Mouse (Mus musculus): Measurements from ENCODE around the gene Kif23.

Kif23 gene

DNA sequence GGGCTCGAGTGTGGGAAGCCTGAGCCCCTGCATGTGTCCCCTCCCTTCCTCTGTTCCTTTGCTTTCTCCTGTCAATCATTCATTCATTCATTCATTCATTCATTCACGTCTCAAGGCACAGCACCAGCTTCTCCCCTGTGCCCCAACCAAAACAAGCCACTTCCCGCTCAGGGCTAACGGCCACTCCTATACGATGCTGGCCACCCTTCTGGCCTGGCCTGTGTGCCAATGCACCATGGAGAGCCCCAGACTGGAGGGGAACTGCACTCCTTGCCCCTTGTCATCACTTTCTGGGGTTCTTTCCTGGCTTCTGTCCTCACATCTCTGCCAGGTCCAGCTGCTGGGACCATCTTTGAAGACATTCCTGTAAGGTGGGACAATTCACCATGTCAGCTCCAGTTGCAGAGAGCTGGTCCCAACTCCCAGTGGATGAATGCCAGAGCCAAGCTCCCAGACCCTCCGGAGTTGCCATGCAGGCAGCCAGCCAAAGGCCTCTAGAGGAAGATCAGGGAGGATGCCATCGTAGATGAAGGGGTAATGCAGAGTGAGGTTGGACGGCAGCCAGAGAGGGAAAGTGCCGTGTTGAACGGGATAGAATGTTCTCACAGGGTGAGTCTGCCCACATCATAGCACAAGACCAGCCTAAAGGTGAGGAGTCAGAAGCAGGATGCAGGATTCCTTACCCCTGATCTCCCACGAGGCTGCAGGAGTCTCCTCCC is 58.8 kb downstream of the Kif23 start:
- TF ChIP-seq POU5F1 (IDR thresholded peaks at IDR 0.05; ENCODE audit: borderline replicate concordance, low read length) (no peak), NANOG (IDR thresholded peaks at IDR 0.05; ENCODE audit: borderline replicate concordance, low read length) (no peak), CTCF (conservative IDR thresholded peaks at IDR 0.05; ENCODE audit: low read length) (no peak)
- Histone ChIP-seq H3K9me3 (ENCODE audit: low read length) (no peaks in the 10 kb centered on the region), H3K36me3 (ENCODE audit: insufficient read depth, low read length) (no peaks in the 10 kb centered on the region), H3K4me3 (replicated peaks; ENCODE audit: low read length) (no peak overlapping the region), H3K27me3 (ENCODE audit: insufficient read depth, low read length) (peaks cover 3% of the 10 kb centered on the region; the same call in 1 of the 2 replicates), H3K4me1 (replicated peaks; ENCODE audit: low read depth, low read length) (no peaks in the 10 kb centered on the region)

GRCm38 (mm10) chr9:61885964-61886363 is 60.6 kb downstream of the Kif23 start:
- Histone ChIP-seq H3K4me1 (replicated peaks; ENCODE audit: low read depth, low read length) (no peaks in the 10 kb centered on the region), H3K36me3 (ENCODE audit: insufficient read depth, low read length) (no peaks in the 10 kb centered on the region), H3K27me3 (ENCODE audit: insufficient read depth, low read length) (peaks cover 3% of the 10 kb centered on the region; the same call in 1 of the 2 replicates), H3K9me3 (ENCODE audit: low read length) (no peaks in the 10 kb centered on the region), H3K4me3 (replicated peaks; ENCODE audit: low read length) (no peak overlapping the region)
- TF ChIP-seq POU5F1 (IDR thresholded peaks at IDR 0.05; ENCODE audit: borderline replicate concordance, low read length) (no peak), NANOG (IDR thresholded peaks at IDR 0.05; ENCODE audit: borderline replicate concordance, low read length) (no peak), CTCF (conservative IDR thresholded peaks at IDR 0.05; ENCODE audit: low read length) (no peak)

DNA sequence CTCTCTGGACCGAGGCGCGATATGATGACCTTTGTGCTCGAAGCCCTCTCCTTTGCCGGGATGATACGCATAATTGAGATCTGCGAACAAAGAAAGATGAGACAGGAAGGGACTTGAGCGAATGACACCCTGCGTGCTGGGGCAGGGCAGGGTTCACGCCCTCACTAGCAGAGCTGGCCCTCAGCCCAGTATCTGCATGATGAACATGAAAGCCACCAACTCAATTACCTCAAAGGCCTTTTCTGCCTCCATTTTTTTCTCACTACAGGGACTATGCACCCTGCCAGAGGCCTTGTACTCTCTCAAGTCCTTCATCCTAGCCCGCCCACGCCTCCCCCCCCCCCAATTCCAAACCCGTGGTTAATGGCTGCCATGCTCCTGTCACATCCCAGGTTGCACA is 61.6 kb downstream of the Kif23 start:
- no peak overlapping the region for H3K4me3 ChIP-seq (replicated peaks; ENCODE audit: low read length)
- H3K4me1 ChIP-seq (replicated peaks; ENCODE audit: low read depth, low read length) = no peaks in the 10 kb centered on the region
- TF ChIP-seq CTCF (conservative IDR thresholded peaks at IDR 0.05; ENCODE audit: low read length) = no peak
- TF ChIP-seq NANOG (IDR thresholded peaks at IDR 0.05; ENCODE audit: borderline replicate concordance, low read length) = no peak
- TF ChIP-seq POU5F1 (IDR thresholded peaks at IDR 0.05; ENCODE audit: borderline replicate concordance, low read length) = no peak
- H3K27me3 ChIP-seq (ENCODE audit: insufficient read depth, low read length) = peaks cover 3% of the 10 kb centered on the region; the same call in 1 of the 2 replicates
- no peaks in the 10 kb centered on the region for H3K9me3 ChIP-seq (ENCODE audit: low read length)
- no peaks in the 10 kb centered on the region for H3K36me3 ChIP-seq (ENCODE audit: insufficient read depth, low read length)

GRCm38 (mm10) chr9:61884375-61884774 is 62.2 kb downstream of the Kif23 start:
- Histone ChIP-seq H3K9me3 (ENCODE audit: low read length) (no peaks in the 10 kb centered on the region), H3K4me3 (replicated peaks; ENCODE audit: low read length) (no peak overlapping the region), H3K36me3 (ENCODE audit: insufficient read depth, low read length) (no peaks in the 10 kb centered on the region), H3K4me1 (replicated peaks; ENCODE audit: low read depth, low read length) (no peaks in the 10 kb centered on the region), H3K27me3 (ENCODE audit: insufficient read depth, low read length) (peaks cover 3% of the 10 kb centered on the region; the same call in 1 of the 2 replicates)
- TF ChIP-seq CTCF (conservative IDR thresholded peaks at IDR 0.05; ENCODE audit: low read length) (no peak), NANOG (IDR thresholded peaks at IDR 0.05; ENCODE audit: borderline replicate concordance, low read length) (no peak), POU5F1 (IDR thresholded peaks at IDR 0.05; ENCODE audit: borderline replicate concordance, low read length) (no peak)

DNA sequence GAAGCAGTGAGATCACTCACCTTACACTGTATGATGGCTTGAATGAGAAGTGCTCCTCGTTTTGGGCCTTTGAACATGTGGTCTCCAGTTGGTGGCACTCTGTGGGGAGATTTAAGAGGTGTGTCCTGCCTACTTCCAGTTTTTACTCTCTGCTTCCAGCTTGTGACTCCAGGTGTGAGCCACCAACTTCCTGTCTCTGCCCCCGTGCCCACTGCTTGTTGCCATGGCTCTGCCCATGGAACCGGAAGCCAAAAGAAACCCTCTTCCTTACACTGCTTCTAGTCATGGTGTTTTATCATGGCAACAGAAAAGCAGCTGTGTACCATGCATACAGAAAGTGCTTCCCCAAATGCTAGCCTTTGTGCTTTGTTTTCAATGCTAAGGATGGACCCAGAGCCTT is 64.4 kb downstream of the Kif23 start:
- TF ChIP-seq CTCF (conservative IDR thresholded peaks at IDR 0.05; ENCODE audit: low read length) (no peak), NANOG (IDR thresholded peaks at IDR 0.05; ENCODE audit: borderline replicate concordance, low read length) (no peak), POU5F1 (IDR thresholded peaks at IDR 0.05; ENCODE audit: borderline replicate concordance, low read length) (no peak)
- H3K4me1 ChIP-seq (replicated peaks; ENCODE audit: low read depth, low read length) = peaks cover 18% of the 10 kb centered on the region
- peaks cover 5% of the 10 kb centered on the region; the same call in 1 of the 2 replicates for H3K27me3 ChIP-seq (ENCODE audit: insufficient read depth, low read length)
- no peaks in the 10 kb centered on the region for H3K36me3 ChIP-seq (ENCODE audit: insufficient read depth, low read length)
- no peaks in the 10 kb centered on the region for H3K9me3 ChIP-seq (ENCODE audit: low read length)
- no peak overlapping the region for H3K4me3 ChIP-seq (replicated peaks; ENCODE audit: low read length)

DNA sequence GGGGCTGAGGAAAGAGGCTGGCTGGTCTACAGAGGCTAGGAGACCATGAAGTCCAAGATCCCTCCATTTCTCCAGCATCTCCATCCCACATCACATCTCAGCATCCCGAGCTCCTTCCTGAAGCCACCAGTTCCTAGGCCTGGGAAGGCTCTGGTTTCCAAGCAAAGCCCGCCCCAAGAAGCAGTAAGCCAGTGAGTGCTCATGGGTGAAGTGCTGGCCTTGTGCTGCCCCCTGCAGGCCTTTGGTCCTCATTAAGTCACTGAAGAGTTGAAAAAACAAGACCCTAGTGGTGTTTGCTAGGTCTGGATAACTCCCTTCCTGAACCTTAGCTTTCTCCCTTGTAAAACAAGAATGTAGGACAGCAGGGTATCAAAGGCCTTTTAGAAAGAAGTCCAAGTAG is 67.7 kb downstream of the Kif23 start:
- H3K9me3 ChIP-seq (ENCODE audit: low read length) = no peaks in the 10 kb centered on the region
- peaks cover 14% of the 10 kb centered on the region; the same call in 1 of the 2 replicates for H3K27me3 ChIP-seq (ENCODE audit: insufficient read depth, low read length)
- H3K4me3 ChIP-seq (replicated peaks; ENCODE audit: low read length) = no peak overlapping the region
- peaks cover 32% of the 10 kb centered on the region for H3K4me1 ChIP-seq (replicated peaks; ENCODE audit: low read depth, low read length)
- peak; percentile 66 for TF ChIP-seq CTCF (conservative IDR thresholded peaks at IDR 0.05; ENCODE audit: low read length)
- no peak for TF ChIP-seq NANOG (IDR thresholded peaks at IDR 0.05; ENCODE audit: borderline replicate concordance, low read length)
- no peaks in the 10 kb centered on the region for H3K36me3 ChIP-seq (ENCODE audit: insufficient read depth, low read length)

GRCm38 (mm10) chr9:61877373-61878112 is 69.0 kb downstream of the Kif23 start:
- H3K9me3 ChIP-seq (ENCODE audit: low read length) = no peaks in the 10 kb centered on the region
- H3K27me3 ChIP-seq (ENCODE audit: insufficient read depth, low read length) = peaks cover 14% of the 10 kb centered on the region; the same call in 1 of the 2 replicates
- no peaks in the 10 kb centered on the region for H3K36me3 ChIP-seq (ENCODE audit: insufficient read depth, low read length)
- H3K4me3 ChIP-seq (replicated peaks; ENCODE audit: low read length) = peak overlapping the region; percentile 43
- TF ChIP-seq CTCF (conservative IDR thresholded peaks at IDR 0.05; ENCODE audit: low read length) (no peak), NANOG (IDR thresholded peaks at IDR 0.05; ENCODE audit: borderline replicate concordance, low read length) (no peak), POU5F1 (IDR thresholded peaks at IDR 0.05; ENCODE audit: borderline replicate concordance, low read length) (no peak)
- H3K4me1 ChIP-seq (replicated peaks; ENCODE audit: low read depth, low read length) = peaks cover 38% of the 10 kb centered on the region

GRCm38 (mm10) chr9:61873325-61873724 is 73.2 kb downstream of the Kif23 start:
- peaks cover 44% of the 10 kb centered on the region for H3K4me1 ChIP-seq (replicated peaks; ENCODE audit: low read depth, low read length)
- TF ChIP-seq POU5F1 (IDR thresholded peaks at IDR 0.05; ENCODE audit: borderline replicate concordance, low read length) (no peak), NANOG (IDR thresholded peaks at IDR 0.05; ENCODE audit: borderline replicate concordance, low read length) (no peak), CTCF (conservative IDR thresholded peaks at IDR 0.05; ENCODE audit: low read length) (no peak)
- peaks cover 14% of the 10 kb centered on the region; the same call in 1 of the 2 replicates for H3K27me3 ChIP-seq (ENCODE audit: insufficient read depth, low read length)
- H3K4me3 ChIP-seq (replicated peaks; ENCODE audit: low read length) = no peak overlapping the region
- no peaks in the 10 kb centered on the region for H3K36me3 ChIP-seq (ENCODE audit: insufficient read depth, low read length)
- H3K9me3 ChIP-seq (ENCODE audit: low read length) = peaks cover 29% of the 10 kb centered on the region
